Mouse (Mus musculus) kidney, embryonic 14.5 days (tissue): Measurements from ENCODE around the gene Ccdc78. TPM values are rescaled to one million over a fixed set of nuclear protein-coding genes. Genes with fewer than 3 reads are reported as not detected.
"Not testable (repeated sequence)": the region's sequence is repeated elsewhere in the genome, so short reads cannot be mapped to it uniquely, and the experiment has no call there.

Experiments used
- ATAC-seq: fragments of 200-750 bp; cut with Nextera tagmentation; 2 replicates; pipeline ENCODE4 v1.8.0; 2017; ENCODE audit warnings: moderate number of reproducible peaks, mild to moderate bottlenecking, moderate TSS enrichment, moderate library complexity; ENCODE audit not compliant: low FRiP score, low TSS enrichment
- H3K27ac ChIP-seq: fragments of 300-500 bp; sonication (generic); 2 replicates; pipeline ENCODE4 v1.5.1; 2014; ENCODE audit warnings: low read depth, mild to moderate bottlenecking, low read length, moderate library complexity, mixed read lengths
- H3K27me3 ChIP-seq: fragments of 300-500 bp; sonication (generic); 2 replicates; pipeline ENCODE4 v1.6.1; 2014; ENCODE audit warnings: mild to moderate bottlenecking, low read length; ENCODE audit not compliant: control insufficient read depth, insufficient read depth
- H3K36me3 ChIP-seq: fragments of 300-500 bp; sonication (generic); 2 replicates; pipeline ENCODE4 v1.6.1; 2014; ENCODE audit warnings: low read length, mixed read lengths; ENCODE audit not compliant: control insufficient read depth, insufficient read depth
- H3K4me1 ChIP-seq: fragments of 300-500 bp; sonication (generic); 2 replicates; pipeline ENCODE4 v1.6.1; 2014; ENCODE audit warnings: low read length, mixed read lengths; ENCODE audit not compliant: control insufficient read depth, insufficient read depth
- H3K4me2 ChIP-seq: fragments of 300-500 bp; sonication (generic); replicated peaks from 2 replicates; pipeline ENCODE4 v1.6.1; 2014; ENCODE audit warnings: low read depth, mild to moderate bottlenecking, low read length
- H3K4me3 ChIP-seq: fragments of 300-500 bp; sonication (generic); 2 replicates; pipeline ENCODE4 v1.5.1; 2014; ENCODE audit warnings: mild to moderate bottlenecking, low read length
- H3K9ac ChIP-seq: fragments of 300-500 bp; sonication (generic); 2 replicates; pipeline ENCODE4 v1.6.1; 2014; ENCODE audit warnings: low read depth, mild to moderate bottlenecking, low read length, moderate library complexity
- H3K9me3 ChIP-seq: fragments of 300-500 bp; sonication (generic); 2 replicates; pipeline ENCODE4 v1.6.1; 2016; ENCODE audit warnings: low read length; ENCODE audit not compliant: control insufficient read depth
- WGBS: fragments of 180-500 bp; shearing (Covaris S2); extraction: QIAGEN DNeasy Blood & Tissue Kit; methylation state at CpG from one replicate; pipeline ENCODE4 v1.1.7; 2014; 5-methylcytosine and 5-hydroxymethylcytosine counted together
- polyA plus RNA-seq: library from polyadenylated mRNA; unstranded; fragments of >200 nt; fragmentation: Nextera tagmentation; extraction: Ambion mirVana; gene quantifications from 2 replicates; pipeline ENCODE4 v1.2.1, GENCODE M21; 2014

The Ccdc78 gene
- polyA plus RNA-seq, 1 experiment from 2014 or later, result 0.32 TPM

GRCm38 (mm10) chr17:25801029-25801428, 14.6 kb downstream of the Ccdc78 start:
- no peak overlapping the region for H3K4me2 ChIP-seq
- 9% methylated on average over 6 of the region's 6 CpGs for WGBS
- peak; percentile 43; the same call in 1 of the 2 replicates for ATAC-seq
- peaks cover 4% of the 10 kb centered on the region for H3K4me1 ChIP-seq
- H3K36me3 ChIP-seq, result no peaks in the 10 kb centered on the region
- H3K9ac ChIP-seq, result no peak overlapping the region
- H3K27me3 ChIP-seq, result no peaks in the 10 kb centered on the region; the same call in 1 of the 2 replicates
- H3K27ac ChIP-seq, result no peak overlapping the region
- H3K9me3 ChIP-seq, result no peaks in the 10 kb centered on the region
- no peak overlapping the region for H3K4me3 ChIP-seq

DNA sequence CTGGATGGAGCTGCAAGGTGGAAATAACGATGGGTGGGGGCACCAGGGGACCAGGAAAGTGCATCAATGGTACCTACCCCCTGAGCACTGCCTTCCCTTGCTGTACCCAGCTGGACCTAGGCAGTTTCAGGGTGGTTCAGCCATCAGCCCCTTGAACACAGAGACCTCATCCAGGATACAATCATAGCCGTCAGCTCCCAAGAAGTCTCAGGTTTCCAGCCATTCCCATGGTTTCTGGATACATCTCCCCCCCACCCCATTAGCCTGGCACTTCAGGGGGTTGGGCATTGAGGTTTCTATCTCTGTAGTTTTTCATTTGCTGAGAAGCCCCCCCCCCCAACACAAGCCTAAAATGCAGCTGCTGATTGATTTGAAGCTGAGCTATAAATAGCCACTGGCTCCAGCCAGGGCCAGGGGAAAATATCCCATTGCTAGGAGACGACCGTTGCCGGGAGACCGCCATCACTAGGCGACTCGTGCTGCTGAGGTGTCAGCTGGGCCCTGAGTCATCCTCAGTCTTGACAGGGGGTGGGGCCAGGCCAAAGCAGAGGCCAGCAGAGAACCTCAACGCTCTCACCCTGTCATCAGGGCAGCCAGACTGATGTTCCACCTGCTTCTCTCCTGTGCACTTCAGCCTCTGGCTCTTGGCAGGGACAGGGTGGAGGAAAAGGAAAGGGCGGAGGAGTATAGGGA, 16.6 kb downstream of the Ccdc78 start:
- Histone ChIP-seq H3K4me2 (no peak overlapping the region), H3K9ac (peak overlapping the region; percentile 40; the same call in 1 of the 2 replicates), H3K9me3 (no peaks in the 10 kb centered on the region), H3K36me3 (no peaks in the 10 kb centered on the region), H3K4me3 (no peak overlapping the region), H3K27ac (no peak overlapping the region), H3K27me3 (peaks cover 2% of the 10 kb centered on the region), H3K4me1 (no peaks in the 10 kb centered on the region)
- 12% methylated on average over 10 of the region's 10 CpGs for WGBS
- no peak; the same call in 1 of the 2 replicates for ATAC-seq

GRCm38 (mm10) chr17:25806507-25806906, 20.1 kb downstream of the Ccdc78 start:
- no peak overlapping the region for H3K9ac ChIP-seq
- H3K9me3 ChIP-seq, result no peaks in the 10 kb centered on the region
- H3K36me3 ChIP-seq, result no peaks in the 10 kb centered on the region
- H3K27ac ChIP-seq, result no peak overlapping the region
- peaks cover 27% of the 10 kb centered on the region for H3K27me3 ChIP-seq
- H3K4me1 ChIP-seq, result peaks cover 8% of the 10 kb centered on the region
- H3K4me3 ChIP-seq, result no peak overlapping the region
- WGBS, result 79% methylated on average over 4 of the region's 4 CpGs
- no peak overlapping the region for H3K4me2 ChIP-seq
- no peak for ATAC-seq

DNA sequence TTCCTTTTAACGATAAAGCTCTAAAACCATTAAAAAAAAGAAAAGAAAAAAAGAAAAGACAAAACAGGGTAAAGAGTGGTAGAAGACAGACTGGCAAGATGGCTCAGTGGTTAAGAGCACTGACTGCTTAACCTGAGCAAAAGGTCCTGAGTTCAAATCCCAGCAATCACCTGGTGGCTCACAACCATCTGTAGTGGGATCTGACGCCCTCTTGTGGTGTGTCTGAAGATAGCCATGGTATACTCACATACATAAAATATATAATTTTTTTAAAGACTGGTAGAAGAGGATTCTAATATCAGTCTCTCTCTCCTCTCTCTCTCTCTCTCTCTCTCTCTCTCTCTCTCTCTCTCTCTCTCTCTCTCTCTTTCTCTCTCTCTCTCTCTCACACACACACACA, 21.1 kb downstream of the Ccdc78 start:
- WGBS, result 55% methylated on average over 2 of the region's 2 CpGs
- H3K27me3 ChIP-seq, result peaks cover 27% of the 10 kb centered on the region
- not testable (repeated sequence) for H3K9me3 ChIP-seq, ATAC-seq, H3K9ac ChIP-seq, H3K4me1 ChIP-seq, H3K4me3 ChIP-seq, H3K27ac ChIP-seq, H3K36me3 ChIP-seq, H3K4me2 ChIP-seq

DNA sequence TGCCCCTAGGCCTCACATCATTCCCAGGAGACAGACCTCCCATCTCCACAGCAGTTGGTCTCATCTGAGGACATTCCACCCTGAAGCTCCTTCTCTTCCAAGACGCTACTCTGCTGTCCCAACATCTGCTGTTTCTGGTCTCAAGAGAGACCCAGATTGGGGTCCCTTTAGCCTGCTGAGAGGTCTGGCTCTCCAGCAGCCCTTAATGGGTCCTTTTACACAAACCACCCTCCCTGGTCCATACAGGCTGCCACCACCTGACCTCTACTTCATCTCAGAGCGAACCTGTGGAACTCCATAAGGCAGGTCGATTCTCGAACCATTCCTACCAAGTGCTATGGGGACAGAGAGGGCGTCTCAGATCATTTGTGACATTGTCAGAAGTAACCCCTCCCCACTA, 21.6 kb downstream of the Ccdc78 start:
- Histone ChIP-seq H3K4me3 (no peak overlapping the region; the same call in 1 of the 2 replicates), H3K4me2 (no peak overlapping the region), H3K36me3 (no peaks in the 10 kb centered on the region), H3K4me1 (peaks cover 8% of the 10 kb centered on the region), H3K27ac (no peak overlapping the region), H3K9me3 (no peaks in the 10 kb centered on the region), H3K27me3 (peaks cover 27% of the 10 kb centered on the region), H3K9ac (no peak overlapping the region)
- no peak for ATAC-seq
- WGBS, result 43% methylated on average over 5 of the region's 5 CpGs

GRCm38 (mm10) chr17:25808789-25809605, 22.6 kb downstream of the Ccdc78 start, which contains the start of gene Fbxl16:
TSS of gene Fbxl16 (plus strand) at chr17:25809085.
- H3K36me3 ChIP-seq, result no peaks in the 10 kb centered on the region
- H3K27ac ChIP-seq, result no peak within 1 kb of the TSS
- H3K4me1 ChIP-seq, result peaks cover 12% of the 10 kb centered on the region
- peak within 1 kb of the TSS; percentile 63 for H3K9ac ChIP-seq
- peak within 1 kb of the TSS; percentile 99 for H3K4me2 ChIP-seq
- H3K27me3 ChIP-seq, result peaks cover 27% of the 10 kb centered on the region
- H3K4me3 ChIP-seq, result peak within 1 kb of the TSS; percentile 68
- peak; percentile 82 for ATAC-seq
- under 1% methylated on average over 89 of the region's 100 CpGs for WGBS
- no peaks in the 10 kb centered on the region for H3K9me3 ChIP-seq

DNA sequence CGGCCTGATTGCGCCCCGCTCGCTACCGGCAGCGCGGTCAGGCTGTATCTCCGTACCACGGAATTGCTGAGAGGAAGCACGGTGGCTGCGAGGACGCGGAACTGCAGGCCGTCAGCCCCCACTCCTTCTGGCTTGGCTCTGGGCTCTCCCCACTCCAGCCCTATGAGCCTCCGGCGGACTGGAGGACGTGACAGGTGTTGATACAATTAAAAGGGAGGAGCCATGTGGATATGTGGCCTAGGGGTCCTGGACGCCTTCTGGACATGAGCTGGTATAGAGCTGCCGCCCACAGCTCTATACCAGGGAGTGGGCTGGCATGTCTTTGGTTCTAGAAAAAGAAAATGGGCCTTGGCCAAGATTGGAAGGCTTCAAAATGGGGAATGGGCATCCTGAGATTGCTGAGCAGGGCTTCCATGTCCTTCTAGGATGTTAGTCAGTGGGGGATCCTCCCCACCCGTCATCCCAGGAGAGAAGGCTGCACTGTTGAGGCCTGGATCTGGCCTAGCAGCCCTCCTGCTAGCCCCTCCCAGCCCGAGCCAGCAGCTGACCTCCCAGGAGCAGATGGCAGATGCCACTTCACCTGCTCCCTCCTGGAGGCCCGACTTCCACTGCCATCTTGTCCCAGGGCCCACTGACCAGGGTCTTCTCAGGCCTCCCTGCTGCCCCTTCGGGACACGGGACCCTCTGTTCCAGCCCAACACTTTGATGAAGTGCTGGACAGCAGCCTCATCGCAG, 23.4 kb downstream of the Ccdc78 start:
- Histone ChIP-seq H3K4me1 (peaks cover 12% of the 10 kb centered on the region), H3K9ac (peak overlapping the region; percentile 63), H3K9me3 (no peaks in the 10 kb centered on the region), H3K4me3 (peak overlapping the region; percentile 68), H3K4me2 (peak overlapping the region; percentile 99), H3K27me3 (peaks cover 27% of the 10 kb centered on the region), H3K27ac (no peak overlapping the region), H3K36me3 (no peaks in the 10 kb centered on the region)
- peak; percentile 41; the same call in 1 of the 2 replicates for ATAC-seq
- WGBS, result 7% methylated on average over 25 of the region's 25 CpGs

DNA sequence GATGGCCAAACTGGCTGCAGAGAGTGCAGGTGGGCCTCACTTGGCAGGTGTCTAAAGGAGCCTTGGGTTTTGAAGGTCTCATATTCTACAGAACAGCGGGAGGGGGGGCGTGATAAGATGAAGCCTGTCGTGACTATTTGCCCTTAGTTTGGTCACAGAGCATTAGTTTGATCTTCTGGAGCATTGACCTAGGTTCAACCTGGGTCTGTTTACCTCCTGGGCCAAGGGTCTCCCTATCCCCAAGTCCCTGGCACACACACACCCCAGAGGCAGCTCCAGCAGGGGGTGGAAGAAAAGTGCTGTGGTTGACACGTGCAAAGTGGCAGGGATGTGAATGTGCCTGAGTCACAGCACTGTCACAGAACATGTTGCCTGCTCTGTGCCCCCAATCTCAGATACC, 24.5 kb downstream of the Ccdc78 start:
- 71% methylated on average over 4 of the region's 4 CpGs for whole genome bisulfite sequencing
- Histone ChIP-seq H3K4me2 (no peak overlapping the region), H3K9ac (no peak overlapping the region), H3K36me3 (no peaks in the 10 kb centered on the region), H3K9me3 (no peaks in the 10 kb centered on the region), H3K27me3 (peaks cover 27% of the 10 kb centered on the region), H3K27ac (no peak overlapping the region), H3K4me3 (no peak overlapping the region), H3K4me1 (peaks cover 12% of the 10 kb centered on the region)
- no peak for ATAC-seq
